Mouse (Mus musculus) neural tube, embryonic 11.5 days (tissue): ENCODE results near the gene Ugt1a8. TPM values are rescaled to one million over a fixed set of nuclear protein-coding genes. Genes with fewer than 3 reads are reported as not detected.

Source experiments
- ATAC-seq: fragments of 200-750 bp; cut with Nextera tagmentation; 2 replicates; pipeline ENCODE4 v1.8.0; 2017; ENCODE audit warnings: moderate number of reproducible peaks, mild to moderate bottlenecking, moderate TSS enrichment, moderate library complexity; ENCODE audit not compliant: insufficient read depth, low FRiP score, low TSS enrichment
- DNase-seq: peaks from one replicate; pipeline ENCODE4 v3.0.0-alpha.2; 2015; ENCODE audit warnings: low spot score
- H3K27ac ChIP-seq: fragments of 300-500 bp; sonication (generic); 2 replicates; pipeline ENCODE4 v1.5.1; 2014; ENCODE audit warnings: low read depth, mild to moderate bottlenecking, low read length
- H3K27me3 ChIP-seq: fragments of 300-500 bp; sonication (generic); 2 replicates; pipeline ENCODE4 v1.6.1; 2014; ENCODE audit warnings: mild to moderate bottlenecking, low read length, mixed read lengths; ENCODE audit not compliant: control insufficient read depth, insufficient read depth
- H3K36me3 ChIP-seq: fragments of 300-500 bp; sonication (generic); 2 replicates; pipeline ENCODE4 v1.6.1; 2014; ENCODE audit warnings: mild to moderate bottlenecking, low read length, moderate library complexity, mixed read lengths; ENCODE audit not compliant: control insufficient read depth, insufficient read depth
- H3K4me1 ChIP-seq: fragments of 300-500 bp; sonication (generic); 2 replicates; pipeline ENCODE4 v1.6.1; 2014; ENCODE audit warnings: low read length, mixed read lengths; ENCODE audit not compliant: control insufficient read depth, insufficient read depth
- H3K4me2 ChIP-seq: fragments of 300-500 bp; sonication (generic); 2 replicates; pipeline ENCODE4 v1.6.1; 2014; ENCODE audit warnings: low read depth, mild to moderate bottlenecking, moderate library complexity
- H3K4me3 ChIP-seq: fragments of 300-500 bp; sonication (generic); 2 replicates; pipeline ENCODE4 v1.5.1; 2014; ENCODE audit warnings: low read depth, low read length
- H3K9ac ChIP-seq: fragments of 300-500 bp; sonication (generic); 2 replicates; pipeline ENCODE4 v1.6.1; 2014; ENCODE audit warnings: mild to moderate bottlenecking, low read length
- H3K9me3 ChIP-seq: fragments of 300-500 bp; sonication (generic); 2 replicates; pipeline ENCODE4 v1.6.1; 2016; ENCODE audit warnings: low read length; ENCODE audit not compliant: control insufficient read depth
- WGBS: fragments of 180-500 bp; shearing (Covaris S2); extraction: QIAGEN DNeasy Blood & Tissue Kit; methylation state at CpG from one replicate; pipeline ENCODE4 v1.1.7; 2014; 5-methylcytosine and 5-hydroxymethylcytosine counted together
- polyA plus RNA-seq: library from polyadenylated mRNA; unstranded; fragments of >200 nt; fragmentation: Nextera tagmentation; extraction: Ambion mirVana; gene quantifications from 2 replicates; pipeline ENCODE4 v1.2.1, GENCODE M21; 2014

Gene Ugt1a8
- polyA plus RNA-seq, 1 experiment from 2014 or later = not detected

DNA sequence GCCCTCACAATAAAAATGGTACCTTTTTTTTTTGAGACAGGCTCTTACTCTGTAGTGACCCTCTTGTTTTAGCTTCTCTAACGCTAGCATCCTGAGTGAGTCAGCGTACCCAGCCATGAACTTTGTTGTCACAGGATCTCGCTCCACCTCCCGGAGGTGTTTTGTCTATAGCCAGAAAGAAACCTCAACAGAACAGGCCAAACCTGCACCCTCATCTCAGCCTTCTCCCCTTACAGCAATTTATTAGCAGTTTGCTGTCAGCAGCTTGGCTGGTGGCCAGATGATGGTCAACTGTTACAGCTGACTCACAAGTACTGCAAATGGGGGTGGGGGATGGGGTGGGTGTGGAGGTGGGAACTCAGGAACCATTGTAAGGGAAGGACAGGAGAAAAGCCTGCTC, 174.6 kb downstream of the Ugt1a8 start:
- Histone ChIP-seq H3K4me3 (no peak overlapping the region), H3K9me3 (peaks cover 65% of the 10 kb centered on the region), H3K27me3 (no peaks in the 10 kb centered on the region), H3K4me1 (no peaks in the 10 kb centered on the region), H3K27ac (no peak overlapping the region), H3K36me3 (peaks cover 66% of the 10 kb centered on the region), H3K9ac (no peak overlapping the region), H3K4me2 (no peak overlapping the region)
- no peak for ATAC-seq
- peak; percentile 68 for DNase-seq
- WGBS = 87% methylated on average over 4 of the region's 4 CpGs

DNA sequence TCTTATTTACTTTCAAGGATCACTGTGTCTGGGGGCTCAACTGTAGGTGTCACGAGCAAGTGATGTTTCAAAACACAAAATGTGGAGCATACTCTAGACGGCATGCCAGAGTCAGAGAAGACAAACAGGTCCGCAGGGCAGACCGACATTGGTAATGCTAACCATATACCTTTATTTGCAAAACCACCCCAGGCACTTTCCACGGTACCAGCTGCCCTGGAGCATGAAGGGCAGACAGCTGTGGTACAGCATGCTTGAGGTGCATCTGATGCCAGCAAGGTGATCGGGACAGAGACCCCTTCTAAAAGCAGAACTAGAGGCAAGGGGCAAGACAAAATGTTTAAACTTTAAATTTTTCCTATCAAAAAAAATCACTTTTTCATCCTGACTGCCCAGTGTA, 175.3 kb downstream of the Ugt1a8 start:
- Histone ChIP-seq H3K9me3 (peaks cover 60% of the 10 kb centered on the region), H3K27me3 (no peaks in the 10 kb centered on the region), H3K4me3 (no peak overlapping the region), H3K4me2 (no peak overlapping the region), H3K27ac (no peak overlapping the region), H3K4me1 (no peaks in the 10 kb centered on the region), H3K9ac (no peak overlapping the region), H3K36me3 (peaks cover 73% of the 10 kb centered on the region)
- no peak for ATAC-seq
- DNase-seq = no peak
- 76% methylated on average over 6 of the region's 6 CpGs for WGBS

DNA sequence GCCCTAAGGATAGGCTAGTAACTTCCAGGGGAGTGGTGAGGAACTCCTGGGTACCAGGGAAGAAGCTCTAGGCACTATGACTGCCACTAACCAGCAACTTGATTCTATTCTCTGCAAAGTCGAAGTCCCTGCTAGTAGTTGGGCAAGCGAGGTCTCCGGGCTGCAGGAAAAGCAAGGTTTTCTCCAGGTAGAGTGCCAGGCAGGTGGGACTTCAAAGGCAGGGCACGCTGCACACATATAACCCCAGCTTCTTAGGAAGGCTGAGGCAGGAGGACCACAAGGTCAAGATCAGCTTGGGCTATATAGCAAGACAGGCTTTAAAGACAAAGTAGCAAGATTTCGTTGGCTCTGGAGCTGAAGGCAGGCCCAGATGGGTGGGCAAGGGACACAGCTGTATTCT, 176.2 kb downstream of the Ugt1a8 start:
- Histone ChIP-seq H3K36me3 (peaks cover 81% of the 10 kb centered on the region), H3K9ac (no peak overlapping the region), H3K27ac (no peak overlapping the region), H3K27me3 (no peaks in the 10 kb centered on the region), H3K4me1 (no peaks in the 10 kb centered on the region), H3K9me3 (peaks cover 57% of the 10 kb centered on the region), H3K4me3 (no peak overlapping the region), H3K4me2 (no peak overlapping the region)
- no peak for DNase-seq
- ATAC-seq = no peak
- 93% methylated on average over 5 of the region's 5 CpGs for WGBS

DNA sequence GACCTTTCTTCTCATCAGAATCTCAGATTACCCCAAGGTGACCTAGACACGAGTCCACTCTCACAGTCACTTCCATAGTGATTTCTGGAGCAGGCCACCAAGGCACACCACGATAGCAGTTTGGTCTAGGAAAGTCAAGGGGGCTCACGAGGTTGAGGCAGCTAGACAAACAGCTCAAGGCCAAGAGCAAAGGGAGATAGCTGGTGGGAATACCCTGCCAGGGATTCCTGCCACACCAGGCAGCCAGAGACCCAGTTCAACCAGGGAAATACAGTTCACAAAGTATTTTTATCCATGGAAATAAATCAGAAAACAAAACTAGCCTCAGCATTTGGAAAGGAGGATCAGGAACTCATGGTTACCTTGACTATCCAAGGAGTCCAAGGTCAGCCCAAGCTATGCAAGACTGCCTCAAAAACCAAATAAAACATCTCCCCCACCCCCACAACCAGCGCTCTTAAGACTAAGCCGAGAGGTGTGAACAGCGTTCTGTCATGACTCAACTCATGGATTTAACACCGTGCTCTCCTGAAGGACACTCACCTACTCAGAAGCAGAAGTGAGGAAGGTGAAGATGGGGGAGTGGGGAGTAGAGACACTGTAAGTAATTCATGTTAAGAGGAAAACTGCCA, 176.7 kb downstream of the Ugt1a8 start:
- 92% methylated on average over 7 of the region's 7 CpGs for WGBS
- no peak for ATAC-seq
- Histone ChIP-seq H3K4me1 (no peaks in the 10 kb centered on the region), H3K27ac (no peak overlapping the region), H3K36me3 (peaks cover 87% of the 10 kb centered on the region), H3K9me3 (peaks cover 55% of the 10 kb centered on the region), H3K4me3 (no peak overlapping the region), H3K4me2 (no peak overlapping the region), H3K27me3 (no peaks in the 10 kb centered on the region), H3K9ac (no peak overlapping the region)
- DNase-seq = no peak

- WGBS = 81% methylated on average over 4 of the region's 4 CpGs
Measured at GRCm38 (mm10) chr1:88264869-88265240, 177.2 kb downstream of the Ugt1a8 start.

GRCm38 (mm10) chr1:88266123-88266522, 178.5 kb downstream of the Ugt1a8 start:
- H3K27me3 ChIP-seq = no peaks in the 10 kb centered on the region
- H3K27ac ChIP-seq = no peak overlapping the region
- no peak overlapping the region for H3K4me2 ChIP-seq
- ATAC-seq = no peak
- H3K9ac ChIP-seq = no peak overlapping the region
- no peak overlapping the region for H3K4me3 ChIP-seq
- H3K9me3 ChIP-seq = peaks cover 41% of the 10 kb centered on the region
- no peak for DNase-seq
- H3K4me1 ChIP-seq = no peaks in the 10 kb centered on the region
- 89% methylated on average over 13 of the region's 13 CpGs for WGBS
- peaks cover 86% of the 10 kb centered on the region for H3K36me3 ChIP-seq

More at GRCm38 (mm10) chr1:88264869-88265240, 177.2 kb downstream of the Ugt1a8 start:
- H3K9me3 ChIP-seq = peaks cover 50% of the 10 kb centered on the region
- H3K27me3 ChIP-seq = no peaks in the 10 kb centered on the region
- no peak overlapping the region for H3K4me3 ChIP-seq
- peaks cover 89% of the 10 kb centered on the region for H3K36me3 ChIP-seq
- H3K4me2 ChIP-seq = no peak overlapping the region
- no peak for DNase-seq
- ATAC-seq = no peak
- no peak overlapping the region for H3K9ac ChIP-seq
- H3K4me1 ChIP-seq = no peaks in the 10 kb centered on the region
- no peak overlapping the region for H3K27ac ChIP-seq

GRCm38 (mm10) chr1:88267489-88267888, 179.9 kb downstream of the Ugt1a8 start:
- Histone ChIP-seq H3K27me3 (no peaks in the 10 kb centered on the region), H3K36me3 (peaks cover 84% of the 10 kb centered on the region), H3K4me2 (no peak overlapping the region), H3K27ac (no peak overlapping the region), H3K9ac (no peak overlapping the region), H3K4me1 (no peaks in the 10 kb centered on the region), H3K9me3 (peaks cover 34% of the 10 kb centered on the region), H3K4me3 (no peak overlapping the region)
- DNase-seq (no peak), ATAC-seq (no peak)
- WGBS = 95% methylated on average over 6 of the region's 6 CpGs

GRCm38 (mm10) chr1:88268070-88268469, 180.5 kb downstream of the Ugt1a8 start:
- Histone ChIP-seq H3K9ac (no peak overlapping the region), H3K4me3 (no peak overlapping the region), H3K27me3 (no peaks in the 10 kb centered on the region), H3K9me3 (peaks cover 34% of the 10 kb centered on the region), H3K4me1 (no peaks in the 10 kb centered on the region), H3K27ac (no peak overlapping the region), H3K4me2 (no peak overlapping the region), H3K36me3 (peaks cover 81% of the 10 kb centered on the region)
- WGBS = 90% methylated on average over 6 of the region's 6 CpGs
- ATAC-seq (no peak), DNase-seq (no peak)
